Mouse (Mus musculus): Measurements from ENCODE around the gene Htt. TPM values are rescaled to one million over a fixed set of nuclear protein-coding genes. Genes with fewer than 3 reads are reported as not detected.

Gene Htt
- polyA plus RNA-seq, 1 experiment: 8.3 TPM

- 96% methylated on average over 3 of the region's 3 CpGs for WGBS
- no peak for DNase-seq (ENCODE audit: low read depth, low spot score)
Measured at GRCm38 (mm10) chr5:34881023-34881422, 119.5 kb downstream of the Htt start.

- no peak for DNase-seq (ENCODE audit: low read depth, low spot score)
- 87% methylated on average over 3 of the region's 3 CpGs for WGBS
Measured at GRCm38 (mm10) chr5:34885250-34885649, 123.7 kb downstream of the Htt start.

GRCm38 (mm10) chr5:34889252-34889651 is 127.7 kb downstream of the Htt start:
- 90% methylated on average over 4 of the region's 4 CpGs for WGBS
- no peak for DNase-seq (ENCODE audit: low read depth, low spot score)

GRCm38 (mm10) chr5:34896697-34897453 is 135.3 kb downstream of the Htt start:
- WGBS: 76% methylated on average over 3 of the region's 3 CpGs
- DNase-seq (ENCODE audit: low read depth, low spot score): no peak

- 96% methylated on average over 6 of the region's 6 CpGs for WGBS
- no peak for DNase-seq (ENCODE audit: low read depth, low spot score)
Measured at GRCm38 (mm10) chr5:34899787-34900469, 138.4 kb downstream of the Htt start.

- no peak for DNase-seq (ENCODE audit: low read depth, low spot score)
Measured at GRCm38 (mm10) chr5:34902371-34902770, 140.8 kb downstream of the Htt start.

GRCm38 (mm10) chr5:34902811-34903385 is 141.4 kb downstream of the Htt start:
- WGBS: 83% methylated on average over 5 of the region's 5 CpGs
- DNase-seq (ENCODE audit: low read depth, low spot score): no peak

- no peak for DNase-seq (ENCODE audit: low read depth, low spot score)
Measured at GRCm38 (mm10) chr5:34904412-34904811, 142.9 kb downstream of the Htt start.

GRCm38 (mm10) chr5:34907230-34907629 is 145.7 kb downstream of the Htt start:
- WGBS: 72% methylated on average over 4 of the region's 4 CpGs
- no peak for DNase-seq (ENCODE audit: low read depth, low spot score)

GRCm38 (mm10) chr5:34907910-34908725 is 146.6 kb downstream of the Htt start, which contains the start of gene Msantd1:
Gene Msantd1 (plus strand): TSS chr5:34908012.
- 37% methylated on average over 6 of the region's 6 CpGs for WGBS
- no peak for DNase-seq (ENCODE audit: low read depth, low spot score)

GRCm38 (mm10) chr5:34908726-34909633 is 147.4 kb downstream of the Htt start:
- DNase-seq (ENCODE audit: low read depth, low spot score): no peak
- 29% methylated on average over 9 of the region's 9 CpGs for whole genome bisulfite sequencing

- no peak for DNase-seq (ENCODE audit: low read depth, low spot score)
- WGBS: 73% methylated on average over 1 of the region's 1 CpGs
Measured at GRCm38 (mm10) chr5:34909634-34910503, 148.3 kb downstream of the Htt start.

GRCm38 (mm10) chr5:34910504-34910815 is 148.9 kb downstream of the Htt start:
- no peak for DNase-seq (ENCODE audit: low read depth, low spot score)
- WGBS: 77% methylated on average over 4 of the region's 4 CpGs

GRCm38 (mm10) chr5:34915801-34916200 is 154.3 kb downstream of the Htt start:
- no peak for DNase-seq (ENCODE audit: low read depth, low spot score)
- WGBS: 13% methylated on average over 1 of the region's 1 CpGs

GRCm38 (mm10) chr5:34917234-34917655 is 155.7 kb downstream of the Htt start:
- no peak for DNase-seq (ENCODE audit: low read depth, low spot score)
- WGBS: 84% methylated on average over 10 of the region's 10 CpGs

- 89% methylated on average over 3 of the region's 3 CpGs for WGBS
- no peak for DNase-seq (ENCODE audit: low read depth, low spot score)
Measured at GRCm38 (mm10) chr5:34918785-34919184, 157.2 kb downstream of the Htt start.

- no peak for DNase-seq (ENCODE audit: low read depth, low spot score)
- 68% methylated on average over 6 of the region's 6 CpGs for WGBS
Measured at GRCm38 (mm10) chr5:34922531-34922930, 161.0 kb downstream of the Htt start.

- WGBS: 95% methylated on average over 4 of the region's 4 CpGs
- no peak for DNase-seq (ENCODE audit: low read depth, low spot score)
Measured at GRCm38 (mm10) chr5:34923920-34924319, 162.4 kb downstream of the Htt start.
